Mouse (Mus musculus): ENCODE results near the gene Ifitm5. TPM values are rescaled to one million over a fixed set of nuclear protein-coding genes. Genes with fewer than 3 reads are reported as not detected.

The Ifitm5 gene
- polyA plus RNA-seq, 1 experiment from 2014 or later = 1.3 TPM

- DNase-seq (ENCODE audit: low spot score) = no peak
- peaks cover 30% of the 10 kb centered on the region for H3K36me3 ChIP-seq
- WGBS = 79% methylated on average over 15 of the region's 15 CpGs
- no peaks in the 10 kb centered on the region for H3K9me3 ChIP-seq
- H3K27ac ChIP-seq = peak overlapping the region; percentile 8
- peaks cover 11% of the 10 kb centered on the region; the same call in 1 of the 2 replicates for H3K4me1 ChIP-seq (replicated peaks)
- no peak overlapping the region for H3K4me3 ChIP-seq
- 0 out of 2 replicates have a peak, but pooled peaks cover 3% of the 10 kb centered on the region for H3K27me3 ChIP-seq (ENCODE audit: insufficient read depth, poor library complexity, severe bottlenecking)
Observed at GRCm38 (mm10) chr7:140902036-140902875, 47.8 kb downstream of the Ifitm5 start.

- WGBS = 83% methylated on average over 10 of the region's 10 CpGs
Observed at GRCm38 (mm10) chr7:140900220-140900619, 49.9 kb downstream of the Ifitm5 start, which contains the start of gene Cox8b. Cox8b (minus strand) TSS chr7:140900446.

GRCm38 (mm10) chr7:140899121-140899520, 51.0 kb downstream of the Ifitm5 start:
- Histone ChIP-seq H3K36me3 (peaks cover 60% of the 10 kb centered on the region), H3K4me3 (no peak overlapping the region), H3K9me3 (no peaks in the 10 kb centered on the region), H3K27ac (no peak overlapping the region), H3K4me1 (replicated peaks) (peaks cover 11% of the 10 kb centered on the region; the same call in 1 of the 2 replicates), H3K27me3 (ENCODE audit: insufficient read depth, poor library complexity, severe bottlenecking) (no peaks in the 10 kb centered on the region)
- WGBS = 74% methylated on average over 3 of the region's 3 CpGs
- no peak for DNase-seq (ENCODE audit: low spot score)

More at GRCm38 (mm10) chr7:140900220-140900619, 49.9 kb downstream of the Ifitm5 start, which contains the start of gene Cox8b:
- Histone ChIP-seq H3K4me1 (replicated peaks) (peaks cover 11% of the 10 kb centered on the region; the same call in 1 of the 2 replicates), H3K4me3 (no peak within 1 kb of the TSS), H3K27ac (no peak within 1 kb of the TSS), H3K36me3 (peaks cover 50% of the 10 kb centered on the region), H3K9me3 (no peaks in the 10 kb centered on the region), H3K27me3 (ENCODE audit: insufficient read depth, poor library complexity, severe bottlenecking) (no peaks in the 10 kb centered on the region)
- DNase-seq (ENCODE audit: low spot score) = no peak

Other genes starting within 250 kb of the Ifitm5 start
- gene Cyp2e1, start 186.6 kb downstream of the Ifitm5 start, polyA plus RNA-seq (2016; fragmentation: Nextera tagmentation; extraction: Ambion mirVana) = not detected in 2 replicates
- gene Syce1, start 162.4 kb downstream of the Ifitm5 start, polyA plus RNA-seq (2016; fragmentation: Nextera tagmentation; extraction: Ambion mirVana) = 0.27 TPM in 1 of 2 replicates, not detected in the other
- gene Zfp941, start 128.1 kb downstream of the Ifitm5 start, polyA plus RNA-seq (2016; fragmentation: Nextera tagmentation; extraction: Ambion mirVana) = 3.5 and 5.1 TPM in 2 replicates
- gene Urah, start 115.3 kb downstream of the Ifitm5 start, polyA plus RNA-seq (2016; fragmentation: Nextera tagmentation; extraction: Ambion mirVana) = 0.71 and 0.97 TPM in 2 replicates
- not detected in 2 replicates for gene Scgb1c1, start 104.7 kb downstream of the Ifitm5 start, polyA plus RNA-seq (2016; fragmentation: Nextera tagmentation; extraction: Ambion mirVana)
- not detected in 2 replicates for gene Odf3, start 102.5 kb downstream of the Ifitm5 start, polyA plus RNA-seq (2016; fragmentation: Nextera tagmentation; extraction: Ambion mirVana)
- gene Gm45785, start 94.0 kb downstream of the Ifitm5 start, polyA plus RNA-seq (2016; fragmentation: Nextera tagmentation; extraction: Ambion mirVana) = not detected in 2 replicates
- 67.0 and 81.7 TPM in 2 replicates for gene Ric8a, start 93.3 kb downstream of the Ifitm5 start, polyA plus RNA-seq (2016; fragmentation: Nextera tagmentation; extraction: Ambion mirVana)
- 20.9 and 28.8 TPM in 2 replicates for gene Bet1l, start 92.7 kb downstream of the Ifitm5 start, polyA plus RNA-seq (2016; fragmentation: Nextera tagmentation; extraction: Ambion mirVana)
- gene Psmd13, start 68.3 kb downstream of the Ifitm5 start, polyA plus RNA-seq (2016; fragmentation: Nextera tagmentation; extraction: Ambion mirVana) = 325 and 344 TPM in 2 replicates
- gene Sirt3, start 68.0 kb downstream of the Ifitm5 start, polyA plus RNA-seq (2016; fragmentation: Nextera tagmentation; extraction: Ambion mirVana) = 27.3 and 28.3 TPM in 2 replicates
- not detected in 2 replicates for gene Cox8b, start 49.8 kb downstream of the Ifitm5 start, polyA plus RNA-seq (2016; fragmentation: Nextera tagmentation; extraction: Ambion mirVana)
- gene Nlrp6, start 29.4 kb downstream of the Ifitm5 start, polyA plus RNA-seq (2016; fragmentation: Nextera tagmentation; extraction: Ambion mirVana) = 0.21 TPM in 1 of 2 replicates, not detected in the other
- 16.8 and 17.0 TPM in 2 replicates for gene Pgghg, start 8.9 kb downstream of the Ifitm5 start, polyA plus RNA-seq (2016; fragmentation: Nextera tagmentation; extraction: Ambion mirVana)
- gene Gm45717, start 5.6 kb upstream of the Ifitm5 start, polyA plus RNA-seq (2016; fragmentation: Nextera tagmentation; extraction: Ambion mirVana) = 0.35 and 0.80 TPM in 2 replicates
- 388 and 494 TPM in 2 replicates for gene Ifitm2, start 5.7 kb upstream of the Ifitm5 start, polyA plus RNA-seq (2016; fragmentation: Nextera tagmentation; extraction: Ambion mirVana)
- gene Ifitm1, start 16.9 kb upstream of the Ifitm5 start, polyA plus RNA-seq (2016; fragmentation: Nextera tagmentation; extraction: Ambion mirVana) = 5.1 and 6.9 TPM in 2 replicates
- 21.0 and 23.9 TPM in 2 replicates for gene Ifitm3, start 60.5 kb upstream of the Ifitm5 start, polyA plus RNA-seq (2016; fragmentation: Nextera tagmentation; extraction: Ambion mirVana)
- gene Ifitm6, start 67.6 kb upstream of the Ifitm5 start, polyA plus RNA-seq (2016; fragmentation: Nextera tagmentation; extraction: Ambion mirVana) = not detected in 2 replicates
- gene Gm17387, start 78.8 kb upstream of the Ifitm5 start, polyA plus RNA-seq (2016; fragmentation: Nextera tagmentation; extraction: Ambion mirVana) = not detected in 2 replicates
- gene B4galnt4, start 110.8 kb upstream of the Ifitm5 start, polyA plus RNA-seq (2016; fragmentation: Nextera tagmentation; extraction: Ambion mirVana) = 26.4 and 35.1 TPM in 2 replicates
- 5.1 and 5.2 TPM in 2 replicates for gene Pkp3, start 127.9 kb upstream of the Ifitm5 start, polyA plus RNA-seq (2016; fragmentation: Nextera tagmentation; extraction: Ambion mirVana)
- gene Sigirr, start 150.3 kb upstream of the Ifitm5 start, polyA plus RNA-seq (2016; fragmentation: Nextera tagmentation; extraction: Ambion mirVana) = 1.9 and 2.7 TPM in 2 replicates
- gene Ano9, start 167.5 kb upstream of the Ifitm5 start, polyA plus RNA-seq (2016; fragmentation: Nextera tagmentation; extraction: Ambion mirVana) = 0.20 and 1.6 TPM in 2 replicates
- gene Ptdss2, start 172.1 kb upstream of the Ifitm5 start, polyA plus RNA-seq (2016; fragmentation: Nextera tagmentation; extraction: Ambion mirVana) = 80.1 and 80.2 TPM in 2 replicates
- gene Rnh1, start 222.6 kb upstream of the Ifitm5 start, polyA plus RNA-seq (2016; fragmentation: Nextera tagmentation; extraction: Ambion mirVana) = 68.4 and 72.4 TPM in 2 replicates
- gene Hras, start 243.7 kb upstream of the Ifitm5 start, polyA plus RNA-seq (2016; fragmentation: Nextera tagmentation; extraction: Ambion mirVana) = 96.8 and 115 TPM in 2 replicates
- 14.9 and 17.3 TPM in 2 replicates for gene Lrrc56, start 243.9 kb upstream of the Ifitm5 start, polyA plus RNA-seq (2016; fragmentation: Nextera tagmentation; extraction: Ambion mirVana)